Mouse (Mus musculus) heart, embryonic 15.5 days (tissue): Measurements from ENCODE around the gene Shank1. TPM values are rescaled to one million over a fixed set of nuclear protein-coding genes. Genes with fewer than 3 reads are reported as not detected.

Experiments
- ATAC-seq: fragments of 200-750 bp; cut with Nextera tagmentation; replicated peaks from 2 replicates; pipeline ENCODE4 v1.8.0; 2017; ENCODE audit warnings: low read depth, moderate TSS enrichment; ENCODE audit not compliant: insufficient number of reproducible peaks, insufficient read depth, low FRiP score
- H3K27ac ChIP-seq: fragments of 300-500 bp; sonication (generic); 2 replicates; pipeline ENCODE4 v1.5.1; 2015; ENCODE audit warnings: mild to moderate bottlenecking, inconsistent platforms
- H3K27me3 ChIP-seq: fragments of 300-500 bp; sonication (generic); 2 replicates; pipeline ENCODE4 v1.6.1; 2015; ENCODE audit warnings: inconsistent platforms
- H3K36me3 ChIP-seq: fragments of 300-500 bp; sonication (generic); 2 replicates; pipeline ENCODE4 v1.6.1; 2015; ENCODE audit warnings: mild to moderate bottlenecking, inconsistent platforms
- H3K4me1 ChIP-seq: fragments of 300-500 bp; sonication (generic); replicated peaks from 2 replicates; pipeline ENCODE4 v1.6.1; 2015; ENCODE audit warnings: inconsistent platforms
- H3K4me2 ChIP-seq: fragments of 300-500 bp; sonication (generic); 2 replicates; pipeline ENCODE4 v1.6.1; 2015; ENCODE audit warnings: inconsistent platforms, mild to moderate bottlenecking, moderate library complexity
- H3K4me3 ChIP-seq: fragments of 300-500 bp; sonication (generic); 2 replicates; pipeline ENCODE4 v1.5.1; 2015; ENCODE audit warnings: mild to moderate bottlenecking, inconsistent platforms
- H3K9ac ChIP-seq: fragments of 300-500 bp; sonication (generic); 2 replicates; pipeline ENCODE4 v1.6.1; 2015; ENCODE audit warnings: mild to moderate bottlenecking, inconsistent platforms
- H3K9me3 ChIP-seq: fragments of 300-500 bp; sonication (generic); replicated peaks from 2 replicates; pipeline ENCODE4 v1.6.1; 2016; ENCODE audit warnings: inconsistent platforms
- WGBS: fragments of 180-500 bp; shearing (Covaris S2); methylation state at CpG from one replicate; pipeline ENCODE4 v1.1.7; 2015; ENCODE audit warnings: mixed read lengths; 5-methylcytosine and 5-hydroxymethylcytosine counted together
- polyA plus RNA-seq: library from polyadenylated mRNA; unstranded; fragments of >200 nt; fragmentation: Nextera tagmentation; extraction: Ambion mirVana; gene quantifications from 2 replicates; pipeline ENCODE4 v1.2.1, GENCODE M21; 2015

Gene Shank1
- polyA plus RNA-seq, 1 experiment from 2014 or later, result 0.58 TPM

GRCm38 (mm10) chr7:44405346-44406014, 95.4 kb downstream of the Shank1 start:
- Histone ChIP-seq H3K9ac (0 out of 2 replicates have a peak overlapping the region, but pooled peaks have one; percentile 30), H3K36me3 (no peaks in the 10 kb centered on the region), H3K4me1 (peaks cover 3% of the 10 kb centered on the region; the same call in 1 of the 2 replicates), H3K27ac (peak overlapping the region; percentile 71), H3K9me3 (no peaks in the 10 kb centered on the region), H3K27me3 (peaks cover 5% of the 10 kb centered on the region), H3K4me3 (peak overlapping the region; percentile 45), H3K4me2 (peak overlapping the region; percentile 75)
- ATAC-seq, result peak; percentile 90
- 2% methylated on average over 27 of the region's 27 CpGs for WGBS

- H3K27me3 ChIP-seq, result peaks cover 5% of the 10 kb centered on the region
- peaks cover 3% of the 10 kb centered on the region; the same call in 1 of the 2 replicates for H3K4me1 ChIP-seq
- peak overlapping the region; percentile 45 for H3K4me3 ChIP-seq
- no peak overlapping the region; the same call in 1 of the 2 replicates for H3K4me2 ChIP-seq
- ATAC-seq, result no peak
- no peaks in the 10 kb centered on the region for H3K36me3 ChIP-seq
- no peak overlapping the region for H3K9ac ChIP-seq
- no peaks in the 10 kb centered on the region for H3K9me3 ChIP-seq
- WGBS, result 1% methylated on average over 5 of the region's 5 CpGs
- no peak overlapping the region for H3K27ac ChIP-seq
Measured at GRCm38 (mm10) chr7:44406015-44406355, 95.9 kb downstream of the Shank1 start.

Other genes with a start within 250 kb of the Shank1 start
- gene Klk1b21, start 207.9 kb upstream of the Shank1 start, polyA plus RNA-seq, result not detected in 2 replicates
- gene Klk1b22, start 197.6 kb upstream of the Shank1 start, polyA plus RNA-seq, result not detected in 2 replicates
- not detected in 2 replicates for gene Klk1b16, start 173.5 kb upstream of the Shank1 start, polyA plus RNA-seq
- not detected in 2 replicates for gene Klk1b24, start 122.0 kb upstream of the Shank1 start, polyA plus RNA-seq
- gene Klk1b3, start 112.1 kb upstream of the Shank1 start, polyA plus RNA-seq, result not detected in 2 replicates
- not detected in 2 replicates for gene Klk1b4, start 102.8 kb upstream of the Shank1 start, polyA plus RNA-seq
- not detected in 2 replicates for gene Klk1b5, start 94.3 kb upstream of the Shank1 start, polyA plus RNA-seq
- gene Klk1, start 84.9 kb upstream of the Shank1 start, polyA plus RNA-seq, result 0.13 TPM in 1 of 2 replicates, not detected in the other
- gene Gm36864, start 74.1 kb upstream of the Shank1 start, polyA plus RNA-seq, result 0.09 TPM in 1 of 2 replicates, not detected in the other
- gene 1700028J19Rik, start 63.6 kb upstream of the Shank1 start, polyA plus RNA-seq, result 0.62 and 1.1 TPM in 2 replicates
- 59.5 and 86.8 TPM in 2 replicates for gene 2410002F23Rik, start 63.5 kb upstream of the Shank1 start, polyA plus RNA-seq
- gene Acp4, start 52.9 kb upstream of the Shank1 start, polyA plus RNA-seq, result not detected in 2 replicates
- not detected in 2 replicates for gene Gm15517, start 48.8 kb upstream of the Shank1 start, polyA plus RNA-seq
- gene Clec11a, start 3.4 kb upstream of the Shank1 start, polyA plus RNA-seq, result 1.0 and 2.5 TPM in 2 replicates
- 0.71 and 0.82 TPM in 2 replicates for gene Syt3, start 73.8 kb downstream of the Shank1 start, polyA plus RNA-seq
- gene 1700008O03Rik, start 75.6 kb downstream of the Shank1 start, polyA plus RNA-seq, result 0.13 and 0.47 TPM in 2 replicates
- gene Lrrc4b, start 118.8 kb downstream of the Shank1 start, polyA plus RNA-seq, result 1.8 TPM in 2 replicates
- 0.43 and 0.74 TPM in 2 replicates for gene Aspdh, start 155.1 kb downstream of the Shank1 start, polyA plus RNA-seq
- 134 and 146 TPM in 2 replicates for gene Josd2, start 157.7 kb downstream of the Shank1 start, polyA plus RNA-seq
- gene Emc10, start 186.3 kb downstream of the Shank1 start, polyA plus RNA-seq, result 81.6 and 109 TPM in 2 replicates
- gene Fam71e1, start 186.3 kb downstream of the Shank1 start, polyA plus RNA-seq, result 8.7 and 11.5 TPM in 2 replicates
- 2.7 and 3.9 TPM in 2 replicates for gene Mybpc2, start 214.4 kb downstream of the Shank1 start, polyA plus RNA-seq
- 0.59 and 5.2 TPM in 2 replicates for gene Spib, start 221.8 kb downstream of the Shank1 start, polyA plus RNA-seq
- gene Pold1, start 238.6 kb downstream of the Shank1 start, polyA plus RNA-seq, result 41.7 and 66.9 TPM in 2 replicates
- gene Nr1h2, start 243.7 kb downstream of the Shank1 start, polyA plus RNA-seq, result 53.2 and 64.6 TPM in 2 replicates